Mouse (Mus musculus) liver, adult 2 months (tissue): ENCODE measurements around the gene Dscaml1. TPM values are rescaled to one million over a fixed set of nuclear protein-coding genes. Genes with fewer than 3 reads are reported as not detected.

Source experiments
- DNase-seq: peaks from one replicate; pipeline ENCODE4 v3.0.0-alpha.2; 2011; ENCODE audit warnings: low read depth, low spot score; ENCODE audit errors: extremely low read depth
- H3K27ac ChIP-seq: fragments of 200-500 bp; replicated peaks from 2 replicates; pipeline ENCODE4 v1.5.1; 2012; ENCODE audit warnings: low read depth, mild to moderate bottlenecking, control low read depth, inconsistent platforms, low read length; ENCODE audit not compliant: insufficient read depth
- H3K27me3 ChIP-seq: fragments of 200-500 bp; 2 replicates; pipeline ENCODE4 v1.6.1; 2012; ENCODE audit warnings: mild to moderate bottlenecking, moderate library complexity, low read length, inconsistent platforms; ENCODE audit not compliant: control insufficient read depth, insufficient read depth
- H3K36me3 ChIP-seq: fragments of 200-500 bp; 2 replicates; pipeline ENCODE4 v1.6.1; 2012; ENCODE audit warnings: low read length, inconsistent platforms; ENCODE audit not compliant: control insufficient read depth, insufficient read depth
- H3K4me1 ChIP-seq: fragments of 200-500 bp; 2 replicates; pipeline ENCODE4 v1.6.1; 2011; ENCODE audit warnings: low read length; ENCODE audit not compliant: control insufficient read depth, insufficient read depth
- H3K4me3 ChIP-seq: fragments of 200-500 bp; 2 replicates; pipeline ENCODE4 v1.5.1; 2011; ENCODE audit warnings: low read depth, mild to moderate bottlenecking, control low read depth, low read length, moderate library complexity; ENCODE audit not compliant: insufficient read depth
- H3K79me2 ChIP-seq: fragments of 200-500 bp; 2 replicates; pipeline ENCODE4 v1.6.1; 2012; ENCODE audit warnings: inconsistent platforms, mild to moderate bottlenecking, low read length, moderate library complexity; ENCODE audit not compliant: control insufficient read depth, insufficient read depth
- H3K9ac ChIP-seq: fragments of 200-500 bp; 2 replicates; pipeline ENCODE4 v1.6.1; 2012; ENCODE audit warnings: low read depth, mild to moderate bottlenecking, control low read depth, inconsistent platforms, low read length
- CTCF ChIP-seq: fragments of 200-500 bp; IDR thresholded peaks from 2 replicates; pipeline ENCODE4 v1.5.1; 2011; ENCODE audit warnings: low read depth, low read length, control low read depth
- POLR2A ChIP-seq: fragments of 200-500 bp; IDR thresholded peaks from 2 replicates; pipeline ENCODE4 v1.6.1; 2011; ENCODE audit warnings: low read length, control low read depth; ENCODE audit not compliant: insufficient read depth; ENCODE audit errors: extremely low read depth
- WGBS: fragments of 180-500 bp; shearing (Covaris S2); methylation state at CpG from one replicate; pipeline ENCODE4 v1.1.7; 2018; 5-methylcytosine and 5-hydroxymethylcytosine counted together
- polyA plus RNA-seq: library from polyadenylated mRNA; depleted of rRNA; stranded (reverse); fragments of >200 nt; gene quantifications from 2 replicates; pipeline ENCODE4 v1.2.3, GENCODE M21; 2012
- total RNA-seq: library from RNA; depleted of rRNA; stranded (reverse); fragments of >200 nt; gene quantifications from 2 replicates; pipeline ENCODE4 v1.2.3, GENCODE M21; 2014

The Dscaml1 gene
- total and polyA plus RNA-seq, 2 experiments: 0.09 to 0.13 TPM

GRCm38 (mm10) chr9:45657172-45658062, 231.0 kb downstream of the Dscaml1 start:
- no peak for DNase-seq
- H3K27me3 ChIP-seq: no peaks in the 10 kb centered on the region

GRCm38 (mm10) chr9:45660191-45660590, 233.8 kb downstream of the Dscaml1 start:
- Histone ChIP-seq H3K27ac (no peak overlapping the region), H3K4me3 (no peak overlapping the region), H3K36me3 (no peaks in the 10 kb centered on the region), H3K4me1 (no peaks in the 10 kb centered on the region), H3K79me2 (no peaks in the 10 kb centered on the region), H3K27me3 (no peaks in the 10 kb centered on the region), H3K9ac (no peak overlapping the region)
- 64% methylated on average over 3 of the region's 3 CpGs for WGBS
- TF ChIP-seq CTCF: no peak
- TF ChIP-seq POLR2A: no peak
- DNase-seq: no peak

More at GRCm38 (mm10) chr9:45657172-45658062, 231.0 kb downstream of the Dscaml1 start:
- H3K36me3 ChIP-seq: no peaks in the 10 kb centered on the region
- no peak overlapping the region for H3K27ac ChIP-seq
- no peaks in the 10 kb centered on the region for H3K4me1 ChIP-seq
- no peak for TF ChIP-seq POLR2A
- no peak for TF ChIP-seq CTCF
- 23% methylated on average over 9 of the region's 9 CpGs for WGBS
- H3K9ac ChIP-seq: no peak overlapping the region
- H3K79me2 ChIP-seq: no peaks in the 10 kb centered on the region
- H3K4me3 ChIP-seq: no peak overlapping the region

- no peaks in the 10 kb centered on the region for H3K4me1 ChIP-seq
- DNase-seq: no peak
- H3K36me3 ChIP-seq: no peaks in the 10 kb centered on the region
- no peak overlapping the region for H3K27ac ChIP-seq
- 83% methylated on average over 5 of the region's 5 CpGs for WGBS
- H3K27me3 ChIP-seq: no peaks in the 10 kb centered on the region
- TF ChIP-seq POLR2A (no peak), CTCF (no peak)
- H3K4me3 ChIP-seq: no peak overlapping the region
- no peaks in the 10 kb centered on the region for H3K79me2 ChIP-seq
- no peak overlapping the region for H3K9ac ChIP-seq
Measured at GRCm38 (mm10) chr9:45662471-45662870, 236.0 kb downstream of the Dscaml1 start.

- Histone ChIP-seq H3K9ac (no peak overlapping the region), H3K79me2 (no peaks in the 10 kb centered on the region), H3K36me3 (no peaks in the 10 kb centered on the region), H3K4me3 (no peak overlapping the region), H3K27ac (no peak overlapping the region), H3K4me1 (no peaks in the 10 kb centered on the region), H3K27me3 (no peaks in the 10 kb centered on the region)
- TF ChIP-seq CTCF: no peak
- no peak for TF ChIP-seq POLR2A
- 65% methylated on average over 16 of the region's 16 CpGs for WGBS
- DNase-seq: no peak
Measured at GRCm38 (mm10) chr9:45663386-45664315, 237.2 kb downstream of the Dscaml1 start.

- no peaks in the 10 kb centered on the region for H3K4me1 ChIP-seq
- no peak overlapping the region for H3K9ac ChIP-seq
- no peaks in the 10 kb centered on the region for H3K79me2 ChIP-seq
- H3K27ac ChIP-seq: no peak overlapping the region
- no peak overlapping the region for H3K4me3 ChIP-seq
- H3K36me3 ChIP-seq: no peaks in the 10 kb centered on the region
- no peak for TF ChIP-seq POLR2A
- no peak for TF ChIP-seq CTCF
- no peaks in the 10 kb centered on the region for H3K27me3 ChIP-seq
- WGBS: 61% methylated on average over 6 of the region's 6 CpGs
- no peak for DNase-seq
Measured at GRCm38 (mm10) chr9:45664326-45664725, 237.9 kb downstream of the Dscaml1 start.
